Mouse (Mus musculus): ENCODE measurements at regions not wholly inside any gene's neighbourhood (a gene's known extent, or its start where the extent isn't known, plus 50 kb on each side); places are given as distances from the start of the nearest gene placed in this dataset.

- DNase-seq (ENCODE audit: low read depth, low spot score): no peak
These were observed 90.1 kb upstream of the Ssbp2 start for GRCm38 (mm10) chr13:91370021-91370420.

GRCm38 (mm10) chr13:91370441-91370840 lies 89.6 kb upstream of the Ssbp2 start:
- DNase-seq (ENCODE audit: low read depth, low spot score): no peak

- DNase-seq (ENCODE audit: low read depth, low spot score): peak; percentile 95
These were observed 89.0 kb upstream of the Ssbp2 start for GRCm38 (mm10) chr13:91370886-91371595.

- no peak for DNase-seq (ENCODE audit: low read depth, low spot score)
These were observed 88.5 kb upstream of the Ssbp2 start for GRCm38 (mm10) chr13:91371596-91371987.

GRCm38 (mm10) chr13:91372130-91372875 lies 87.8 kb upstream of the Ssbp2 start:
- no peak for DNase-seq (ENCODE audit: low read depth, low spot score)

GRCm38 (mm10) chr13:91374141-91374540 lies 85.9 kb upstream of the Ssbp2 start:
- DNase-seq (ENCODE audit: low read depth, low spot score): peak; percentile 39

- DNase-seq (ENCODE audit: low read depth, low spot score): no peak
These were observed 83.5 kb upstream of the Ssbp2 start for GRCm38 (mm10) chr13:91376556-91376955.

- no peak for DNase-seq (ENCODE audit: low read depth, low spot score)
These were observed 82.7 kb upstream of the Ssbp2 start for GRCm38 (mm10) chr13:91377428-91377827.

GRCm38 (mm10) chr13:91377972-91378371 lies 82.1 kb upstream of the Ssbp2 start:
- no peak for DNase-seq (ENCODE audit: low read depth, low spot score)

- DNase-seq (ENCODE audit: low read depth, low spot score): no peak
These were observed 74.7 kb upstream of the Ssbp2 start for GRCm38 (mm10) chr13:91385393-91385792.

- no peak for DNase-seq (ENCODE audit: low read depth, low spot score)
These were observed 72.2 kb upstream of the Ssbp2 start for GRCm38 (mm10) chr13:91387913-91388312.

GRCm38 (mm10) chr13:91403632-91404031 lies 56.5 kb upstream of the Ssbp2 start:
- no peak for DNase-seq (ENCODE audit: low read depth, low spot score)

- no peak for DNase-seq (ENCODE audit: low read depth, low spot score)
These were observed 55.1 kb upstream of the Ssbp2 start for GRCm38 (mm10) chr13:91405027-91405426.

GRCm38 (mm10) chr13:91410116-91410515 lies 50.0 kb upstream of the Ssbp2 start:
- DNase-seq (ENCODE audit: low read depth, low spot score): no peak
